Mouse (Mus musculus) lung, postnatal 0 days (tissue): ENCODE results near the gene Zfp335.

Source experiments
- CTCF ChIP-seq: IDR thresholded peaks from 2 replicates; pipeline ENCODE4 v1.5.1; 2016; ENCODE audit warnings: antibody characterized with exemption, mild to moderate bottlenecking
- EP300 ChIP-seq: IDR thresholded peaks from 2 replicates; pipeline ENCODE4 v1.6.1; 2016; ENCODE audit warnings: antibody characterized with exemption, mild to moderate bottlenecking, control low read depth

DNA sequence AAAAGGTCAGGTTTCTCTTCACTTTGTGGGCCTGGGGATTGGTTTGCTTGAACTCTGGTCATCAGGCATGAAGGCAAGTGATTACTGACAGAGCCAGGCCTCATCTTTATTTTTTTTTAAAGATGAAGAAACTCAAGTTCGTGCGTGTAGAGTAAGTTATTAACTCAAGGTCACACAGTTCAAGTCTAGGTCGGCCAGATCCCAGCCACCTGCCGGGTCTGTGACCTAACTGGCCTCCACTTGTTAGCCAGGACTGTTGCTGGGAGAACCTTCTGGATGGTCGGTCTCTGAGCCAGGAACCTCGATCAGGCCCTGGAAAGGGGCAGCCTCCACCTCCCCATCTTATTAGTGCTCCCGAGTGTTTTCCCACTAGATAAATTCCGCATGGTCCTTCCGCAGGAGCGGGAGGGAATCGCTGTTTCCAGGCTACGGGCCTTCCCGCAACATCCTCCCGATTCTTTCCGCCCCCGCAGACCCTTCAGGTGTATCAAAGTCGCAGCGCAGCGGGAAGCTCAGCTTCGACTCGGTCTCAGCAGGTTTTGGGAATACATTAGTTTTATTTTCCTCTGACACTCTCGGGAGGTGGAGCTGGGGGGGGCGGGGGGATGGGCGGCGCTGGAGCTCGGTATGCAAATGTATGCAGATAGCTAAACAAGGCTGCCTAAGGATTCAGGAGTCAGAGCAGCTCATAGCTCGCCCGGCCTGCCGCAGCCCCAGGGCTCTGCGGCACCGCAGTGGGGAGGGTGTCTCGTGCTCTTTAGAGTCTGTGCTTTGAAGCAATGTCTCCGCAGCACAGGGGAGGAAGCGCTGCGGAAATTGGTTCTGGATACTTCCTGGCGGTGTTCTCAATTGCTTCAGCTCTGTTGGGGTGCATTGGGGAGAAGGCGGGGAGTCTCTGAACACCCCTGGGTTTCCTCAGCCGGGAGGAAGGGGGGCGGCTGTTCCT lies 26.9 kb upstream of the Zfp335 start:
- TF ChIP-seq EP300, result no peak
- TF ChIP-seq CTCF, result no peak
